Mouse (Mus musculus) activated CD4-positive, CD25-positive, alpha-beta regulatory T cell, adult 4 months (primary cell): Measurements from ENCODE around the gene C1qtnf1. TPM values are rescaled to one million over a fixed set of nuclear protein-coding genes. Genes with fewer than 3 reads are reported as not detected.

Experiments used
- ATAC-seq: one replicate; pipeline ENCODE4 v1.8.0; 2017
- polyA plus RNA-seq, 2 experiments: library from polyadenylated mRNA; unstranded; fragments of 100-300 nt; shearing (Covaris generic); gene quantifications; one replicate each; pipeline ENCODE4 v1.2.1; 2017

The C1qtnf1 gene
- polyA plus RNA-seq, 2 experiments from 2014 or later, result not detected

- ATAC-seq, result no peak
These were observed 16.7 kb upstream of the C1qtnf1 start for GRCm38 (mm10) chr11:118411271-118411670.

DNA sequence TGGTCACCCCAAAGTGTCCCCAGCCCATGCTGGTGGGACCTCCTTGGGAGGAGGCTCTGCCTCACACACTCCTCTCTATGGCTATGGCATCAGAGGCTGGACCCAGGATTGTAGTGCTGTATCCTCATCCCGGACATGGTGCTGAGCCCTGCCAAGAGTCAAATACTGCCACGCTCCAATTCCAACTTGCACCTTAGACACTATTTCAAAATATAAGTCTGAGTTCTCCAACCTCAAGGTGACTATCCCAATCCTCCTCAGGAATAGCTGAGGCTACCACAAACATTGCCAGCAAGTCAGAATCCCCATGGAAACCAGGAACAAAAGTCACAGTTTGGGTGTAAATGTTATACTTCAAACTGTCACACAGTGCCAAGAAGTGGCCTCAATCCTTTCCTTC lies 15.4 kb upstream of the C1qtnf1 start:
- ATAC-seq, result no peak

DNA sequence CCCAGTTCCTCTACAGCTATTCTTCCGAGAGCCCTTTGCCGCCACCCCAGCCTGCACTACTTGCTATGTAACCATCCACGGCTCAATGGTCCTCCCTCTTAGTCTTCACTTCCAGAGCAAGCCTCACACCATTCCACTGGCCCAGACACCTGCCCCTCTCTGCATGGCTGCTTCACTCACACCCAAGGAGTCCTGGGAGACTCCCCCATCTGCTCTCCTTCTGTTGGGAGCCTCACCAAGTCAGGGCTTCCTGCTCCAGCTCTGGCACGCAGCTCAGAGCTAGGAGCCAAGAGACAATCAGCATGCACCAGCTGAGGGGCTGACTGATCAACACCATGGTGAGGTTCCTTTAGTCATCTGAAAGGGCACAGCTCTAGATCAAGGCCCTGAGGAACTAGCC lies 14.9 kb upstream of the C1qtnf1 start:
- ATAC-seq, result no peak

DNA sequence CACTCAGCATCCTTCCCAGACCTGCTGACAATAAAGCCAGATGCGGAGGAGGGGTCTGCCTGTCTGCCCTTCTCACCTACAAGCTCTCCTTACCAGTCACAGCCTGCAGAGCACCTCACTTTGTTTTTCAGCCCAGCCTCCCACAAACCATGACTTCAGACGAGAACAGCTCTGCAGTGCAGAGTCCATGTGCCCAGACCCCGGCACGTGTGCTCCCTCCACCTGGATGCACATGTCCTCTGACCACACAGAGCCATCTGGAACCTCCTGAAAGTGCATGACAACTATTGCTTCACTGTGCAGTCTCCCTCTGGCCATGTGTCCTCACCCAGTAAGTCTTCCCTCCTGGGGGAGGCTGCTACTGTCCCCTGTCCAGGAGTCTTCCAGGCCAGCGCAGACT lies 13.7 kb upstream of the C1qtnf1 start:
- ATAC-seq, result no peak

- no peak for ATAC-seq
These were observed 12.4 kb upstream of the C1qtnf1 start for GRCm38 (mm10) chr11:118415630-118416029.

DNA sequence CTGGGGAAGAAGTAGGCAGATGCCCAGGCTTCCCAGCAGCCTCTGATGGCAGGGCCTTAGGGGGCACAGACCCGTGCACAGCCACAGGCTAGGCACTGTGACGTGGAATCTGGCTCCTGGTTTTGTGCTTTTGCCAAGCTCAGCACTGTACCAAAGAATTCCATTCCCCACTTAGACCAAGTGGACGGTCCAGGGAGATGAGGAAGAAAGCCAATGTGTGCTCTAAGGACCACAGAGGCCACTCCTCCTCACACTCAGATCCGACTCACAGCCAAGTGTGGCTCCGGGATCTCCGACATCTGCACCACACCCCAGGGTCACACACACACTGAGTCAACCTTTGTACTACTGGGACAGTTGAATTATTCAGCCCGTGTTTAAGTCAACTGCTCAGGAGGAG lies 12.0 kb upstream of the C1qtnf1 start:
- no peak for ATAC-seq

DNA sequence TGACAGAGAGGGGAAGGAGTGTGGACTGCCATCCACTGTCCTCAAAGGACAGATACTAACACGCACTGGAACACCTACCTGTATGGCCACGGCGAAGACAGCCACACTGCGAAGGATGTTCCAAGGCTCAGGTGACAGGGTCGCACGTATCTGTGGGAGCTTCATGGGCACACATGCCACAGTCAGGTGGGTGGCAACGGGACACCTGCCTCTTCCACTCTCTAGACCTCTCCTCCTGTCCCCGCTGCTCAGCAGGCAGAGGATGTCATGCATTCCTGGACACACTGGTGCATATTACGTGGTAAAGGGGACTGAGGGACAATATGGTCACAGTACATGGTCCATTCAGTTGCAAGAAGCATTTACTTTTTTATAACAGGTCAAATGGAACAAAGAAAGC lies 10.5 kb upstream of the C1qtnf1 start:
- ATAC-seq, result no peak

- no peak for ATAC-seq
These were observed 9.6 kb upstream of the C1qtnf1 start for GRCm38 (mm10) chr11:118418442-118418833.

DNA sequence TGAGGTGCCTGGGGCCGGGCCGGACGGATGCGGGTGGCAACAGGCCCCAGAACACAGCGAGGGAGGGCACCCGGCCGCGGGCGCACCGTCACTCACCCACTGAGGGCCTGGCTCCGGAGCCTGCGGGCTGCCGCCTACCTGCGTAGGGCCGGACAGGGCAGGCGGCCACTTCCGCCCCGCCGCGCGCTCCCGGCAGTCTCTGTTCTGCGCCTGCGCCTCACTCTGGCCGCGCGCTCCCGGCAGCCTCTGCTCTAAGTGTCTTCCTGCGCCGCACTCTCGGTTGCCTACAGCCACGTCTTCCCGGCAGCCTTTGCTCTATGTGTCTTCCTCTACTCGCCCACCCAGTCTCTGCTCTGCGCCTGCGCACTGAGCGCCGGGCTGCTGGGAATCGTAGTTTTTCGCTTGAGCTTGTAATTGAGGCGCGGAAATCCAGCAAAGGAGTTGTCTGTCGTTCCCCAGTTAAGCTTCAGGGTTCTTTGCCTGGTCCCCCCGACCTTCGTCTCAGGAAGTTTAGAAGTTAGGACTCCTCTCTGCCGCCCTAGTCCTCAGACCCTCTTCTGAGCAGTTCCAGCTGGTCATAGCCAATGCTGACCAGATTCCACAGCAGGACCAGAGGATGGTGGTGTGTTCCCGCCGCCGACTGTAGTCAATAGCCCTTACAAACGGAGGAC lies 9.0 kb upstream of the C1qtnf1 start, which contains the start of gene Cant1:
Gene Cant1, minus strand, starts transcription at position 253 of the 671 bp plus-strand sequence.
- peak; percentile 86 for ATAC-seq

DNA sequence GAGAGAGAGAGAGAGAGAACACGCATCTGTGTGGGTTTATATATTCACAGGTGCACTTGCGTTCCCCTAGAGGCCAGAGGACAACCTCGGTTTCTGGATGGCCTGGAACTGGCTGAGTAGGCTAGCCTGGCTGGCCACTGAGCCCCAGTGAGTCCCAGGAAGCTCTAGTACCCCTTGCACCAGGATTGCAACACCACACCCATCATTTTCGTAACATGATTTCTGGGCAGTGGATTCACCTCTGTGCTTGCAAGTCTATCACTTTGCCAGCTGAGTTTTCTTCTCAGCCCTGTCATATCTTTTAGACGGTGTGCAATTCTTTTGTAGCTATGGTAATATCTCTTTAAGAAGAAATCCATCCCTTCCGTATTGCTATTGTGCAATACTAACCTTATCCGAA lies 7.7 kb upstream of the C1qtnf1 start:
- ATAC-seq, result no peak

DNA sequence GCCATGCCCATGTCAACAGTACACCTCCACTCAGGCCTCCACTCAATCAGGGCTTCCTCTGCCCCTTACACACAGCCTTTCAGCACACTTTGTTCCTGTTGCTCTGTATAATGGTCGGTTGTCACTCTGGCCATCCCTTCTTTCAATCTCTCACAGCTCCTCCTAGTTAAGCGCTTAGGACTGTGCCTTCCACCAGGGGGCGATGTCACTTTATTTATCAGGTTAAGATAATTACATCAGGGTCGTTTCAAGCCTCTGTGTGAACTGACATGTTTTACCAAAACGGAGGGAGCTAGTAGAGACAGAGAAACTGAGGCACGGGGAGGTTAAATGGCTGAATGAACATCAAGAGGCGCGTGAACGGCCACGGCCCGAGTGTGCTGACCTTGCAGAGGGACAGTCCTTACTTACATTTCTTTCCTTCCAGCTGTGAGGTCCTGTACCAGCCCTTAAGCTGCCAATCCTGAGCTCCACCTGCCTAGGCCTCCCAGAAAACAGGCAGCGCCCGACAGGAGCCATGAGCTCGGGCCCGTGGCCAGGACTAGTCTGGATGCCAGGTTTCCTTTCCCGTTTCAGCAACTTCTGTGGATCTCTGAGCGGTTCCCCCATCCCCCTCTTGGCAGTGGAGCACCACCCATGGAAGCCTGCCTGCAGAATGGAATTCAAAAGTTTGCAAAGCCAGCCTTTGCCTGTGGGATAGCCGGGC lies 4.6 kb upstream of the C1qtnf1 start:
- no peak for ATAC-seq

GRCm38 (mm10) chr11:118424621-118425335 lies 3.2 kb upstream of the C1qtnf1 start:
- no peak for ATAC-seq

DNA sequence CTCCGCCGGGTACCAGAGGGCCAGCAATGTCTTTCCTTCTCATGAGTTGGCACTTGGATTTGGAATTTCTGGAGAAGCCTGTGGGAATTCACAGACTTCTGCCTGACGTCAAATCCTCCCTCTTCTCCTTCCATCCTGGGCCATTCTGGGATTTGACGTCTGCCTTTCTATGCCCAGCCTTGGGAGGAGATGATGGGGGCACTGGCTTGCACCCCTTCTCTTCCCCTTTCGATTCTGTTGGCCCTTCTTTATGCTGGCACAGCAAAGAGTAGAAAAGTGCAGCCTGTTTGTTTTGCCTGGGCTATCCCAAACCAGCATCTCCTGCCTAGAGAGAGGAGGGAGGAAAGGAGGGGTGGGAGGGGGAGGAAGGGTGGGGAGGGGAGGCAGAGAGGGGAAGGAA lies 1.2 kb upstream of the C1qtnf1 start:
- no peak for ATAC-seq

DNA sequence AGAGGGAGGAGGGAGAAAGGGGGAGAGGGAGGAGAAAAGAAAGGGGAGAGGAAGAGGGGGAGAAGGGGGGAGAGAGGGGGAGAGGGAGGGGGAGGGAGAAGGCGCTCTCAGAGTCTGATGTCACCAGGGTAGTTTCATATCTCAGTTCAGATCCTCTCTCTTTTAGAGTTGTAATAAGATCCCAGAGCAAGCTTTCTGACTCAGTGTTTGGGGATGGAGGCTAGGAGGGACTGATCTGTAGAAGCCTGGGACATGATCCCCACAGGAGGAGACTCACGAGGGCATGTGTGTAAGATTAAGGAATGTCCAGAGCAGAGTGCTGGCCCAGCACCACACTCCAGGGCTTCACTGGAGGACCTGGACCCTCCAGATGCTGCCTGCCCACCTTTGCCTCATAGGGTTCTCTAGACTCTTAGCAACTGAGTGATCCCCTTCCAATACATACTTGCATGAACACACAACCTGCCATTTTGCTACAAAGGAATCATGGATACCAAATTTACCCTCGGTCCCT lies 680 bp upstream of the C1qtnf1 start:
- no peak for ATAC-seq

GRCm38 (mm10) chr11:118428460-118428868 lies 461 bp downstream of the C1qtnf1 start:
- ATAC-seq, result no peak

GRCm38 (mm10) chr11:118428944-118429709 lies 1.1 kb downstream of the C1qtnf1 start:
- ATAC-seq, result no peak

GRCm38 (mm10) chr11:118430291-118430885 lies 2.4 kb downstream of the C1qtnf1 start:
- ATAC-seq, result no peak

- ATAC-seq, result no peak
These were observed 3.3 kb downstream of the C1qtnf1 start for GRCm38 (mm10) chr11:118431100-118431948.

DNA sequence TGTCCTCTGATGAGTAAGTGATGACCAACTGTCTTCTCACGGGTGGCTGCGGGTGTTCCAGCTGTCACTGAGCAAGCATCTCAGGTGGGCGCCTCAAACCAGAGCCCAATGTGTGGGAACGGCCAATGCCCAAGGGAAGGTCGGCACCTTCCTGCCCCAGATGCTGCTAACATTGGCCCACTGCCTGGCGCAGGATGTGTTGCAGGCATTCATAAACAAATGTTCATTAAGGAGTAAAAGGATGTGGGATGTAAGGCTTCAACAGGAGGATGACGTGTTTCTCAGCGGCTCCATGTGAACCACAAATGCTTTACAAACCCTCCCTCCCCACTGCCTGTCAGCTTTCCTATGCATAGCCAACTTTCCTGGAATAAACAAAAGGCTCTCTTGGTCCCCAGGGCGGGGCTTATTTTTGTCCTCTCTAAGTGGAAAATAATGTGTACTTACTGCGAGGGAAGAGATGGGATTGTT lies 5.4 kb downstream of the C1qtnf1 start:
- no peak for ATAC-seq

DNA sequence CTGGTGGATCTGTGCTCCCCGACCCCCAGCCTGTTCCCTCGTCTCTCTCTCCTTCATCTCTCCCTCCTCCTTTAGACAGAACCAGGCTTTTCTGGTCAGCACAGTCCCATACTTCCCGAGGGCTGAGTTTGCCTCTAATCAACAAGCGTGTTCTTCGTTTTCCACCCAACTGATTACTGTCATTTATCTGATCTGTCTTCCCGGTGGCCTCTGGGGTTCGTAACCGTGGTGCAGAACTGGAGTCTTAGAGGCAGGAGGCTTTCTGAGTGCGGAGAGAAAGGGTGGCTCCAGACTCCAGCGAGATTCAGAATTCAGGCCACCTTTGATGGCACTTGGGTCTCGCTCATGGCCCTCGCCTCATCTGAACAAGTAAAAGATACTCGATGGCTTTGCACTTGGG lies 6.1 kb downstream of the C1qtnf1 start:
- no peak for ATAC-seq

DNA sequence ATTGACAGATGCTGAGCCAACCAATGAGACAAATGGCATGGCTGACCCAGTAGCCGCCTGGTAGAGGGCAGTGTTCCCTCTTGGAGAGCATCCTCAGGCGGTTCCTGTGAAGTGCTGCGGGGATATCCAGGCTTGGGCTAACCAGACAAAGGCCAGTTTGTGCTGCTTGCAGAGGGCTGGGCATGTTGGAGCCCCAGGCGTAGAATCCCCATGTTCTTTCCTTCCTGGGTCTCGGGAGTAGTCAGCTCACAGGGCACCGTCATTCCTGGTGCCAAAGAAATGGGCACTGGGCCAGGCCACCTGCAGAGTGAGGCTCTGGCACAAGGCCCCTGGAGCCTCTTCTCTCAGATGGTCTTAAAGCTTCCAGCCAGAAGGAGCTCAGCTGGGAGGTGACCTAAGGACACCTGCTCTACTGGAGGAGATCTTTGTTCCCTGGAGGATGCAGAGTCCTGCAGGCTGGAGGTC lies 8.5 kb downstream of the C1qtnf1 start:
- ATAC-seq, result no peak
